Mouse (Mus musculus) embryonic facial prominence, embryonic 11.5 days (tissue): ENCODE measurements at regions not wholly inside any gene's neighbourhood (a gene's known extent, or its start where the extent isn't known, plus 50 kb on each side); places are given as distances from the start of the nearest gene placed in this dataset.

Source experiments
- ATAC-seq: fragments of 200-750 bp; cut with Nextera tagmentation; replicated peaks from 2 replicates; pipeline ENCODE4 v1.8.0; 2017; ENCODE audit warnings: low read depth; ENCODE audit not compliant: insufficient number of reproducible peaks, low FRiP score, low TSS enrichment
- DNase-seq: peaks from one replicate; pipeline ENCODE4 v3.0.0-alpha.2; 2015; ENCODE audit warnings: low spot score
- H3K27ac ChIP-seq: fragments of 300-500 bp; sonication (generic); replicated peaks from 2 replicates; pipeline ENCODE4 v1.5.1; 2014; ENCODE audit warnings: mild to moderate bottlenecking, low read depth, low read length, control low read depth
- H3K27me3 ChIP-seq: fragments of 300-500 bp; sonication (generic); 2 replicates; pipeline ENCODE4 v1.6.1; 2014; ENCODE audit warnings: mild to moderate bottlenecking, low read length, moderate library complexity, mixed read lengths; ENCODE audit not compliant: control insufficient read depth, insufficient read depth
- H3K36me3 ChIP-seq: fragments of 300-500 bp; sonication (generic); replicated peaks from 2 replicates; pipeline ENCODE4 v1.6.1; 2014; ENCODE audit warnings: low read depth, mild to moderate bottlenecking, low read length, moderate library complexity, mixed read lengths; ENCODE audit not compliant: control insufficient read depth, insufficient read depth
- H3K4me1 ChIP-seq: fragments of 300-500 bp; sonication (generic); 2 replicates; pipeline ENCODE4 v1.6.1; 2014; ENCODE audit warnings: low read length, mixed read lengths; ENCODE audit not compliant: control insufficient read depth, insufficient read depth
- H3K4me2 ChIP-seq: fragments of 300-500 bp; sonication (generic); 2 replicates; pipeline ENCODE4 v1.6.1; 2014; ENCODE audit warnings: low read depth, mild to moderate bottlenecking, control low read depth, low read length, moderate library complexity
- H3K4me3 ChIP-seq: fragments of 300-500 bp; sonication (generic); 2 replicates; pipeline ENCODE4 v1.5.1; 2014; ENCODE audit warnings: low read depth, low read length, control low read depth
- H3K9ac ChIP-seq: fragments of 300-500 bp; sonication (generic); replicated peaks from 2 replicates; pipeline ENCODE4 v1.6.1; 2014; ENCODE audit warnings: mild to moderate bottlenecking, control low read depth, low read length
- H3K9me3 ChIP-seq: fragments of 300-500 bp; sonication (generic); replicated peaks from 2 replicates; pipeline ENCODE4 v1.6.1; 2016; ENCODE audit warnings: mild to moderate bottlenecking, low read length, inconsistent platforms, mixed read lengths; ENCODE audit not compliant: control insufficient read depth
- WGBS: fragments of 180-500 bp; shearing (Covaris S2); extraction: QIAGEN DNeasy Blood & Tissue Kit; methylation state at CpG from one replicate; pipeline ENCODE4 v1.1.7; 2014; 5-methylcytosine and 5-hydroxymethylcytosine counted together

DNA sequence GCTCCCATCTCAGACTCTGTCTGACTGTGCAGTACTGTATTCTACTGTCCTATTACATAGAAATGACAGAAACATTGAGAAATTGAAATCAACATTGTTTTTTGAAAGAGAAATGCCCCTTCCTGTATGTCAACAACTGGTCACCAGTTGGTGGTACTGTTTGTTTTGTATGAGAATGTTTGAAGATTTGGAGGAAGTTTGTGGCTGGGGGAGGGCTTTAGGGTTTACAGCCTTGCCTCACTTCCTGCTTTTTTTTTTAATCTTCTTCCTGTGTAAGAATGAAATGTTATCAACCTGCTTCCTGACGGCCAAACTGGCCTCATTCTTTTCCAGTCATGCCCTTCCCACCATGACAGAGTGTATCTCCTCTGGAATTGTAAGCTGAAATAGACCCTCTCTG is 161.3 kb downstream of the Kcnj2 start:
- no peaks in the 10 kb centered on the region for H3K27me3 ChIP-seq
- H3K9me3 ChIP-seq, result no peaks in the 10 kb centered on the region
- no peak overlapping the region for H3K4me2 ChIP-seq
- WGBS, result 85% methylated on average over 1 of the region's 1 CpGs
- no peak for ATAC-seq
- no peak overlapping the region for H3K4me3 ChIP-seq
- H3K36me3 ChIP-seq, result no peaks in the 10 kb centered on the region
- no peak overlapping the region for H3K9ac ChIP-seq
- H3K27ac ChIP-seq, result no peak overlapping the region
- H3K4me1 ChIP-seq, result no peaks in the 10 kb centered on the region
- no peak for DNase-seq

DNA sequence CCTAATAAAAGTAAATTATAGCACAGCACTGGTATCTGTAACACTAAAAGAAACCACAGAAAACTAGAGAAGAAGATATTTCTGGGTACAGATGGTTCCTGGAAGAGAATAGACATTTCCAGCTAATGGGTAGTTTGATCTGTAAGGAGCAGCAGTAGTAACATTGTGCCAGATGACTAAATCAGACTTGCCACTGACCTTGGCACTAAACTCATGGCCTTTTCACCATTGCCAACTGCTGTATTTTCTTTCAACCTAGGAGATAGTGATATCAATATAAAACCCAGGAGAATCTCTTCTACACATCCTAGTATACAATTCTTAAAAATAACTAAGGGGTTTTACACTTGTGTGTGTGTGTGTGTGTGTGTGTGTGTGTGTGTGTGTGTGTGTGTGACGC is 170.8 kb downstream of the Kcnj2 start:
- no peak overlapping the region for H3K27ac ChIP-seq
- H3K4me2 ChIP-seq, result no peak overlapping the region
- ATAC-seq (no peak), DNase-seq (no peak)
- H3K4me3 ChIP-seq, result no peak overlapping the region
- H3K9me3 ChIP-seq, result no peaks in the 10 kb centered on the region
- no peaks in the 10 kb centered on the region for H3K27me3 ChIP-seq
- no peaks in the 10 kb centered on the region for H3K4me1 ChIP-seq
- no peak overlapping the region for H3K9ac ChIP-seq
- 95% methylated on average over 1 of the region's 1 CpGs for WGBS
- H3K36me3 ChIP-seq, result no peaks in the 10 kb centered on the region

DNA sequence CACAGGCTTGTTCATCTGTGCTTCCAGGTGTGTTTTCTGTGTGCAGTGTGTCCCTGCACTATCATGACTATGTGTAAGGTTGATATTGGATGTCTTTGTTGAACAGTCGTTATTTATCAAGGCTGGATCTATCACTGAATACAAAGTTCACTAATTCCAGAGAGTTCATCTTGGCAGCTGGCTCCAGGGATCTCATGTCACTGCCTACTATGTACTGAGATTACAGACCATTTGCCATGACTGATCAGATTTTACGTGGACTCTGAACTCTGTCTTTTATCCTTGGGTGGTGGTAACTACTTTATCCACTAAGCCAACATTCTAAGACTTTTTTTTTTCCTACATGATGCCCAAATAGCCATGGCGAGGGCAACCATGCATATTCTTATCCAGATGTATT is 173.8 kb downstream of the Kcnj2 start:
- no peaks in the 10 kb centered on the region for H3K36me3 ChIP-seq
- no peak for ATAC-seq
- WGBS, result 79% methylated on average over 3 of the region's 3 CpGs
- no peaks in the 10 kb centered on the region for H3K9me3 ChIP-seq
- no peak overlapping the region for H3K9ac ChIP-seq
- no peaks in the 10 kb centered on the region for H3K4me1 ChIP-seq
- no peak overlapping the region for H3K4me2 ChIP-seq
- H3K27ac ChIP-seq, result no peak overlapping the region
- no peaks in the 10 kb centered on the region for H3K27me3 ChIP-seq
- H3K4me3 ChIP-seq, result no peak overlapping the region
- DNase-seq, result no peak

DNA sequence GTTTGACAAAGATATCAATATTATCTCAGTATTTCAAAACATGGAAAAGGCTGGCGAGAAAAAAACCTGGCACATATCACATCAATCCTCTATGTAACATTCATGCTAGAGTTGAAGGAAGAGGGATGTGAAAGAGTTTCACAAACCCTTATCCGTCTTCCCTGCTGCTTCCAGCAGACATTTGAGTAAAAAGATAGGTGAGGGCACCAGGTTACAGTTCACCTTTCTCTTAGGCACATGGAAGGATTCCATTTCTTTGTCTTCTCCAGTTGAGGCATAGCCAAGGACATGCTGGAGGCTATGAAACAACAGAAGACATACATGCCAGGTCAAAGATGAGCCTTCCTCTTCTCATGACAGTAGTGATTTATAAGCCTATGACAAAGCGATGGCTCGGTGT is 186.3 kb downstream of the Kcnj2 start:
- no peak overlapping the region for H3K27ac ChIP-seq
- H3K36me3 ChIP-seq, result no peaks in the 10 kb centered on the region
- H3K9me3 ChIP-seq, result no peaks in the 10 kb centered on the region
- H3K4me3 ChIP-seq, result no peak overlapping the region
- WGBS, result 86% methylated on average over 4 of the region's 4 CpGs
- no peak for DNase-seq
- ATAC-seq, result no peak
- no peaks in the 10 kb centered on the region for H3K4me1 ChIP-seq
- H3K4me2 ChIP-seq, result no peak overlapping the region
- H3K9ac ChIP-seq, result no peak overlapping the region
- H3K27me3 ChIP-seq, result no peaks in the 10 kb centered on the region

DNA sequence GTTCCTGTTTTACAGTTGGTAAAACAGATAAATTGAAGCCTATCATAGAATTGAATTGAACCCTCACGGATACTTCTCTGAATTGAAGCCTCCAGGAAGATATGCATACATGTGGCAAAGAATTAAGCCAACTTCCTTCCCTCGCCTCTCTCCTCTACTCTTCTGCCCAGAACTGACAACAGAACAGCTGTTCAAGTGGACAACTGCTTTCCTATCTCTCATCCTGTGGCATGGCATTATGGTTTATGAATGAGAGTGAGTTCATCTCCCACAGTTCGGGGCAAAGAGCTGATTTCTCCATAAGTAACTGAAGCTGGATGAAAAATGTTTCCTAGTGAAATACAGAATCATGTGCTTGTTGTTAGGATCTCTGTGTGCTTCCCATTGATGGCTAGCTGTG is 190.6 kb downstream of the Kcnj2 start:
- no peaks in the 10 kb centered on the region for H3K4me1 ChIP-seq
- no peak for DNase-seq
- no peak overlapping the region for H3K9ac ChIP-seq
- no peaks in the 10 kb centered on the region for H3K9me3 ChIP-seq
- H3K36me3 ChIP-seq, result no peaks in the 10 kb centered on the region
- 85% methylated on average over 3 of the region's 3 CpGs for WGBS
- H3K27me3 ChIP-seq, result no peaks in the 10 kb centered on the region
- no peak overlapping the region for H3K4me3 ChIP-seq
- H3K4me2 ChIP-seq, result no peak overlapping the region
- H3K27ac ChIP-seq, result no peak overlapping the region
- ATAC-seq, result no peak

DNA sequence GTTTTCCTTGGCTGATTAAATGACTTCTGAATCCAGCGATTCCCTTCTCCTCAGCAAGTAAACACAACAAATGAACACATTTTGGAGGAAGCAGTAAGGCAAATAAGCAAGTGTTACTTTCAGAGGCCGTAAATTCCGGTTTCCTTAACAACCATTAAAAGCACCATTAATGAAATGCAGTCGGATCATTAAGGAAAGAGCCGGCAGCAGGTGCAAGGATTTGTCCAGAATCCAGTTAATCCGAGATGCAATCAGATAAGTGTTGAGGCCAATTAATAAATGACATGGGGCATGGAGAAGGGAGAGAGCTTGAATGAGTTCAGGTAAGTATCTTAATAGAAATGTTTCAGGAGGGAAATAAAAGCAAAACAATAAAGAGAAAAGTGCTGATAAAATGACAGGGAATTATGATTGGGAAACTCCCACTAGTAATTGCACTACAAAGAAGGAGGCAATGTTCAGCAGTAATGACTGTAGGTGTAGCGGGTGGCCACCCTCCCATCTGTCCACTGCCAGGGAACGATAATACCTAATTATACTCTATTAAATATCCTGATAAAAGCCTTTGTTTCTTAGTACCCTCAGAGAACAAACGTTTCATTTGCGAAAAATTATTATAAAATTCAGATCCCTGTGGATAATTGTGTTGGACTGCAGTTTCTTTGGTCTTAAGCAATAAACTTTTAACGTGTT is 194.9 kb downstream of the Kcnj2 start:
- Histone ChIP-seq H3K4me1 (no peaks in the 10 kb centered on the region), H3K36me3 (no peaks in the 10 kb centered on the region), H3K27me3 (no peaks in the 10 kb centered on the region), H3K27ac (no peak overlapping the region), H3K4me2 (no peak overlapping the region), H3K9ac (no peak overlapping the region), H3K4me3 (no peak overlapping the region), H3K9me3 (no peaks in the 10 kb centered on the region)
- no peak for ATAC-seq
- 75% methylated on average over 11 of the region's 11 CpGs for WGBS
- DNase-seq, result no peak

DNA sequence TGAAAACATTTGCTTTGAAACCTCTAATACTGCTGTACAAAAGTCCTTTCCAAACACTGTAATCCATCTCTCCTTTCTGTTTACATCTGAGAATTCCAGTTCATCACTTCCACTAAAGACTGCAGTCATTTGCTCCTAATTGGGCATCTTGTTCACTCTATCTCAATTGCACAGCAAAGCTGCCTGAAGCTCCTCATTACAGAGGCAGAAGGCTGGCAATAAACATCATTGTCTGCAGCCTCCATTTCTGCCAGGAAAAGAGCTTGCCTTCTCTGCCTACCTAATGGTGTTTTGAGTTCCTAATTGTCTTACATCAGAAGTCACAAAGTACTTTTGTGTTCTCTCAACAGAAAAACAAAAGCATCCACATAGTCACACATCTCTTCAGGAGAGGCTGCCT is 207.7 kb downstream of the Kcnj2 start:
- Histone ChIP-seq H3K36me3 (no peaks in the 10 kb centered on the region), H3K9ac (no peak overlapping the region), H3K4me3 (no peak overlapping the region), H3K4me1 (no peaks in the 10 kb centered on the region), H3K4me2 (no peak overlapping the region), H3K27me3 (no peaks in the 10 kb centered on the region), H3K27ac (no peak overlapping the region), H3K9me3 (no peaks in the 10 kb centered on the region)
- ATAC-seq (no peak), DNase-seq (no peak)

DNA sequence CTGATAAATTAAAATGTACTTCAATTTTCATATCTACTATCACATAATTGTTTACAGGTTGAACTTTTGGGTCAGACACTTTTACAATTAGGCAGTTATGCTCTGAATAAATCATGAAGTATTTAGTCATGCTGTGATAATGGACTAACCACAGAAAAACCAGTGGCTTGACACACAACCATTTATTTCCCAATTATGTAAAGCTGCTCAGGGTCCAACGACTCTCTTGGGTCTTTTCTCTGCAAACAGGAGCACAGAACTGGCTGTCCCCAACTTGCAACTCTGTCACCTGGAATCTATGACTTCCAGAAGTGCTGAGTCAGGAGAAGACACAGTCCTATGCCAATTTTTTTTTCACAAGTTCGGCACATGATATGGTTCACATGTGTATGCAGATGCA is 214.8 kb downstream of the Kcnj2 start:
- Histone ChIP-seq H3K9me3 (no peaks in the 10 kb centered on the region), H3K36me3 (no peaks in the 10 kb centered on the region), H3K4me1 (no peaks in the 10 kb centered on the region), H3K4me3 (no peak overlapping the region), H3K27ac (no peak overlapping the region), H3K9ac (no peak overlapping the region), H3K27me3 (no peaks in the 10 kb centered on the region), H3K4me2 (no peak overlapping the region)
- DNase-seq (no peak), ATAC-seq (no peak)
- 37% methylated on average over 2 of the region's 2 CpGs for WGBS
